Mouse (Mus musculus) inflammation-experienced regulatory T-cells, adult 6 months (primary cell): Measurements from ENCODE around the gene Styx. TPM values are rescaled to one million over a fixed set of nuclear protein-coding genes. Genes with fewer than 3 reads are reported as not detected.
"Not testable (repeated sequence)": the region's sequence is repeated elsewhere in the genome, so short reads cannot be mapped to it uniquely, and the experiment has no call there.

Experiments
- ATAC-seq: one replicate; pipeline ENCODE4 v1.8.0; 2017
- polyA plus RNA-seq, 3 experiments: library from polyadenylated mRNA; unstranded; fragments of 100-300 nt; shearing (Covaris generic); gene quantifications; one replicate each; pipeline ENCODE4 v1.2.1; 2017

The Styx gene
- polyA plus RNA-seq, 3 experiments from 2014 or later = 11.9 to 21.8 (median 19.3) TPM

DNA sequence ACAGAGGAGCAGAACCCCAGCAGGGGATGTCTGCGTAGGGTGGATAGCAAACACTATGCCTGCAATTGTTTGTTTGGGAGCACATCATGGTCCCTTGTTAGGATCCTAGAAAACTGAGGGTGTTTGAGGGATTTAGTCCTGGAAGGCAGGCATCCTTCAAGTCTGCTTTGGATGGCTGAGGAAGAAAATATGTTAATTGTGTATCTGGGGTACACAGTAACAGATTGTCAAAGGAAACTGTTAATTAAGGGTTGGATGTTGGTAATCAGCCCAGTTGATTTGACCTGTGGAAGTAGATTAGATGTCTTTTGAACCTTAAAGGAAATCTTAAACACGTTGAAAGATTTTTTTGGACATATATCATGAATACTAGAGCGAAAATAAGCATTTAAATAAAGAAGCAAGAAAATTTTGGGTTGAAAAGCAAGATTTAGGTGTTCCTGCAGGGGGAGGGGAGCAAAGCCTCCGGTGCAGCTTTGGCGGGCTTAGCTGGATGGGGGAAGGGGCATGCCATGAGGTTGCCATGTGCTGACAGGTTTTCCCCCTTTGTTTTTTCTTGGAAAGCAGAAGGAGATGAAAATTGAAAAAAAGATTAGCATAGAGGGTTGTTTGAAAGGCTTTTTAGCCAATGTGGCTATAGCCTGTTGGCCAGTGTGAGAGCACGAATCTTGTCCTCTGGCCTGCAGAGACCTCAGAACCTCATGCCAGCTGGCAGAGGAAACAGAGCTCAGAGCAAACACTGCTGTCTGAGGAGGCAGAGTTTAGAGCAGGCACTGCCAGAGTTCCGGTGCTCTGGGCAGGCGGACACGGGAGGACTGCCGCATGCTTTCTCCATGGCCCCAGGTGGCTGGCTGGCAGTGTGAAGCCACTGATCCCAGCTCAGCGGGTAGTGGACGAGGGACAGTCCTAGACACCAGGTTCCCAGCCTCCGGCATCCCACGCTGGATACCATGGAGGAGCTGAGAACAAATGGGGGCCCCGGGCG, 13.6 kb downstream of the Styx start:
- ATAC-seq = no peak

DNA sequence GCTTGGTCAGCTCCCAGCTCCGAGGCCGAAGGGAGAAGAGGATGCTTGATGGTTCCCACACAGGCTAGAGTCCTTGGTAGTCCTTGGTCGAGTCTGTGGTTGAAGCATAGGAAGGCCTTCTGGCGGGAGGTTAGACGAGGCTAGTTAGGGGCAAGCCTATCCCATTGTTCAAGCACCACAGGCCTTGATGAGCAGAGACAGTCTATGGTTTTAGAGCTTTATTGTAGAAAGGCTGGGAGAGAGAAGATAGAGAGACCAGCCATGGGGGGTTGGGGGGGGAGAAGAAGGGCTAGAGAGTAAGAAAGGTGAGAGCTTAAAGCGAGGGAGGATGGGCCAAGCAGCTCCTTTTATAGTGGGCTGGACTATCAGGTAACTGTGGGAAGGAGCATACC, 14.3 kb downstream of the Styx start:
- no peak for ATAC-seq

- ATAC-seq = no peak
Observed at GRCm38 (mm10) chr14:45378771-45379170, 27.9 kb downstream of the Styx start.

DNA sequence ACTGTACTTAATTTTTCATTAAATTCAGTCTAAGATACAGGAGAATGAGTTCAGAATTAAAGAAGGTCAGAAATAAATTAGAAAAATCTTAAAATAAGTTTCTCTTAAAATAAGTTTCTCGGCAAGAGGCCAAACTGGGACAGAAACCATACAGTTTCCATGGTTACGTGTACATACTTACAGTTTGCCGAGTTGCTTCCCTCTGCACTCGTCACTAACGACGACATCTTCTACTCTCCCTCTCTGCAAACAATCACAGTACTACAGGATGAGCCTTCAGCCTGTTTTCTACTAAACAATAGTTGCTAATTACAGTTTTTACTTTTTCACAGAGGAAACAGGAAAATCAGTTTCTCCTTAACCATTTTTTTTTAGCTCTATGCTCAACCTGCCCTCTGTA, 29.9 kb downstream of the Styx start:
- no peak for ATAC-seq

DNA sequence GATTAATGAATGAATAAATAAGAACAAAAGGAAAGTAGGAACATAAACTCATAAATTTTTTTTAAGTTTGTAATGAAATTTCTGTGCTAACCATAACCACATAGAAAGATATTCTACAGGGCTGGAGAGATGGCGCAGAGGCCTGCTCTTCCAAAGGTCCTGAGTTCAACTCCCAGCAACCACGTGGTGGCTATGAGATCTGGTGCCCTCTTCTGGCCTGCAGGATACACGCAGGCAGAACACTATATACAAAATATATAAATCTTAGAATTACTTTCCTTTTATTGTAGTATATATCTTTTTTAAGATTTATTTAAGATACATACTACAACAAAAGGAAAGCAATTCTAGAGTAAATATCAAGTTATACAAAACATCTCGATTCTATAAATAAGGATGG, 32.0 kb downstream of the Styx start:
- ATAC-seq = no peak

- no peak for ATAC-seq
Observed at GRCm38 (mm10) chr14:45385596-45385995, 34.7 kb downstream of the Styx start.

- peak; percentile 35 for ATAC-seq
Observed at GRCm38 (mm10) chr14:45387480-45387879, 36.6 kb downstream of the Styx start.

DNA sequence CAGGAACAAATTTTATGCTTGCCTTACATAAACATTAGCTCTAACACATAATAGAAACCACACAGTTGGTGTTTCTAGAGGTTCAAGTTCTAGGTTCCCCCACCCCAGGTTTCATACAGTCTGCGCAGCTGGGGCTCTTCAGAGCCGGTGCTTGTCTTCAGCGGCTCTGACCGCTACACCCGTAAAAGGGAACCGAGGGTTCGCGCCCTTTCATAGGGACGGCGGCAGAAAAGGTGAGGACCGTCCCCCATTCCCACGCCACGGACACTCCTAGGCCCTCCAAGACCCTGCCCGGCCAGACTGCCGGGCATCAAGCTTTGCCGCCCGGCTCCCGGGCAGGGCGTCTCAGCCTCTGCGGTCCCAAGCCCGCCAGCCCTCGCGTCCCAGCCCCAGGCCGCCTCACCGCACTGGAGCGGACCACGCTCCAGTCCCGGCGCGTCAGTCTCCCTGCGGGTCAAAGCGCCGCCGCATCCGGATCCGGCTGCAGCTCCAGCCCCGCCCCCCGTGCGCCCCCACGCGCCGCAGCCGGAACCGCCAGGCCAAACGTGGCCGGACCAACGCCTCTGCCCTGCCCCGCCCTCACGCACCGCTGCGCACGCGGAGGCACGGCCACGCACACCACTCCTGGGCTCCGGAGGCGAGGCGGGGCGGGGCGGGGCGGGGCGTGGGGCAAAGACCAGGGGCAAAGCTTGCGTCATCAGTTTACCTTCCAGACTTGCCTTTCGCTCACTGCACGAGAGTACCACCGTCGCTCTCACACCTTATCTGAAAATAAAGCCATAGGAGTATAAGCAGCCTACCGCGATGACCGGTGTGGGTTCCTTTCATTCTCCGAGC, 37.7 kb downstream of the Styx start:
- ATAC-seq = peak; percentile 58

DNA sequence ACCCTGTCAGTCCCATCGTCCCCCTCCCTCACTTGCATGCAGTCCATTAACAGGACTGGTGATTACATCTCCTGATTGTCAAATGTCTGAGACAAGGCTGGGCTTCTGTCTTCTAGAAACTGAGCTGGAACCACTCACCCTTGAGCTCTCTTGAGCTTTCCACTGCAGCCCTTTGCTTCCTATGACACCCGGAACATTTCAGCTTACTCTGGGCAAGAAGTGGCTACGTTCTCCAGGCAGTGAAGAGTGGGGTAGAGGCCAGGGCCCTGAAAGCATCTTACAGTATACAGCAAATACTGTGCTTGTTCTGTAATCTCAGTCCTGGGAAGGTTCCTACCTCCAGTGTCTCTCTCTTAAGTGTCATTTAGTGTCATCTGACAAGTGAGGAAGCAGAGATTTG, 38.3 kb downstream of the Styx start:
- ATAC-seq = peak; percentile 36

GRCm38 (mm10) chr14:45399836-45400235, 48.9 kb downstream of the Styx start:
- ATAC-seq = no peak

DNA sequence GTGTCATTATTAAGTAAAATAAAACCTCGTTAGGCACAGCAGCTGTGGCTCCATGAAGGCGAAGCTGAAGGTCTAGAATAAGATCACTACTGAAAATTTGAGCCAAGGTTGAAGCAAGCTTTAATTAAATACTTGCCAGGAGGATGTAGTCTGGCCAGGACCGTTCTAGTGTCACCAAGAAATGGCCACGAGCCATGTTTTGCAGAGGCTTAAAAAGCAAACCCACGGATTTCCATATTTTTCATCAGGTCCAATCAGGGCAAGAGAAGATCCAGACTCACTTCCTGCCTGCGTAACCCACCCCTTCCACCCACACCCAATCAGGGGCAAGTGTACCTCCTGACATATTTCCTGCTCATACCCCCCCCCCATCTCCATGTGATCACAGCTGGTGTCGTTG, 52.8 kb downstream of the Styx start:
- ATAC-seq = no peak

DNA sequence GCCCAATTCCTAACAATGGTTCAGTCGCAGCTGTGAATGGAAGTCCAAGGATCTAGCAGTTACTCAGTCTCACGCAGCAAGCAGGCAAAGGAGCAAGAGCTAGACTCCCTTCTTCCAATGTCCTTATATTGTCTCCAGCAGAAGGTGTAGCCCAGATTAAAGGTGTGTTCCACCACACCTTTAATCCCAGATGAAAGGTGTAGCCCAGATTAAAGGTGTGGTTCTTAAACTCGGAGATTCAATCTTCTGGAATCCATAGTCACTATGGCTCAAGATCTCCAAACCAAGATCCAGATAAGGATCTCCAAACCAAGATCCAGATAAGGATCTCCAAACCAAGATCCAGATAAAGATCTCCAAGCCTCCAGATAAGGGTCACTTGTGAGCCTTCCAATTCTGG, 53.9 kb downstream of the Styx start, which contains the start of gene Gnpnat1:
Gene Gnpnat1 (minus strand): TSS at position 101 of the 400 bp plus-strand sequence.
- not testable (repeated sequence) for ATAC-seq

DNA sequence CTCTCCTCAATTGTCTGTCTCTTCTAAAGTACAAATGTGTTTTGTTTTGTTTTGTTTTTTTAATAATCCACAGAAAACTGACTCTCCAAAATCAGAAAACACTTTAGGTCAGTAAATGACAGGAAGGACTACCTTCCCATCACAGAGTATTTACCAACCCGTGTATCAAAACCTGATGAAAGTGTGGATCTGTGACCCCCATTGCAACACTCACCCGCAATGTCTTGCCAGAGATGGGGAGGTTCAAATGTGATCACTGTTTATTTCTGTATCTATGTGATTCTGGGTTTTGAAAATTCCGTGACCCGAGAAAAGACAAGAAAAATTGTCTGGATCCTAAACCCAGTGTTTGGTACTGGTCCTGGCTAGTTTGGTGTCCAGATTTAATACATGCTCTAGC, 65.4 kb downstream of the Styx start:
- no peak for ATAC-seq

- no peak for ATAC-seq
Observed at GRCm38 (mm10) chr14:45418553-45418952, 67.7 kb downstream of the Styx start.

GRCm38 (mm10) chr14:45419323-45419722, 68.4 kb downstream of the Styx start:
- no peak for ATAC-seq

DNA sequence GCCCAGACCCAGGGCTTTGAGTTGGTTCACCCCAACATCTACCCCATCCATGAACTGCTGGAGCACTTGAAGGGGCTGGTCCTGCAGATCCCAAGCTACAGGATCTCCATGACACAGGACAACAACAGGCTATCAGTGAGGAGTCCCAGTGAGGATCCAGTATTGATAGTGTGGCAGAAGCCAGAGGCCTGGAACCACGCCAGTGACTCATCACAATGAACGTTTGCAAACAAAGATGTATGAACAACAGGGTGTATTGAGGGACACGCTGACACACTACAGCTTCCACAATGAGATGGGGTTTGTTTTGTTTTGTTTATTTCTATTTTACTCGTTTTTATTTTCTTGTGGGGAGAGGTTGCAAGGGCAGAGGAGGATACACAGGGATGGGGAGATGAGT, 71.5 kb downstream of the Styx start:
- no peak for ATAC-seq

GRCm38 (mm10) chr14:45423220-45423619, 72.3 kb downstream of the Styx start:
- ATAC-seq = no peak

DNA sequence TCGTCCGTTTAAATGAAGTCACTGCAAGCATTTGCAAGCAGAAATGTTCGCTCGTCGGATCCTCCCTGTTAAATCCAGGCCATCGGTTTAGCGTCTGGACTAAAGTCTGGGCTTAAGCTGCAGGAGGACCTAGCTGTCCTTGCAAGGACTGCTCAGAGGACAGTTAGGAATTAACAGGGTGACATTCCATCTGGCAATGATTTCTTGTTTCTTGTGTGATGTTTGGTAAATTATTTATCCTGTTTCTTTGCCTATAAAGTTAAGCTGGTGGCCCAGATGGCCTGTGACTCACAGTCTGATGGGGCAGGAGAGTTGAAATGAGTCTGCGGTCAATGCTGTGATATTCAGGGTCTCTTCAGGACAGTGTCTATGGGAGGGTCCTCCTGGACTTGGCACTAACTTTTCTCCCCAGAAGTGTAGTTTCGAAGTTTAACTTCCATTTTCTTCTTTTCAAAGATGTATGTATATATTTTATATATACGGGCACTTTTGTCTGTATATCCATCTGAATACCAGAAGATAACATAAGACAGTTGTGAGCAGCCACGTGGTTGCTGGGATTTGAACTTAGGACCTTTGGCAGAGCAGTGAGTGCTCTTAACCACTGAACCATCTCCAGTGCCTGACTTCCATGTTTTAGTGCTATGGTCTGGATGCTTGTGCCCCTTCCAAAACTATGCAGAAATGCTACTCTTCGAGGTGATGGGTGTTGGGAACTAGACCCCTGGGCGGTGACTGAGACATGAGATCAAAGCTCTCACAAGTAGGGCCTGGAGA, 79.4 kb downstream of the Styx start:
- ATAC-seq = no peak

GRCm38 (mm10) chr14:45432003-45432402, 81.1 kb downstream of the Styx start:
- ATAC-seq = no peak

GRCm38 (mm10) chr14:45434220-45434619, 83.3 kb downstream of the Styx start:
- no peak for ATAC-seq

- ATAC-seq = no peak
Observed at GRCm38 (mm10) chr14:45438250-45438930, 87.5 kb downstream of the Styx start.

DNA sequence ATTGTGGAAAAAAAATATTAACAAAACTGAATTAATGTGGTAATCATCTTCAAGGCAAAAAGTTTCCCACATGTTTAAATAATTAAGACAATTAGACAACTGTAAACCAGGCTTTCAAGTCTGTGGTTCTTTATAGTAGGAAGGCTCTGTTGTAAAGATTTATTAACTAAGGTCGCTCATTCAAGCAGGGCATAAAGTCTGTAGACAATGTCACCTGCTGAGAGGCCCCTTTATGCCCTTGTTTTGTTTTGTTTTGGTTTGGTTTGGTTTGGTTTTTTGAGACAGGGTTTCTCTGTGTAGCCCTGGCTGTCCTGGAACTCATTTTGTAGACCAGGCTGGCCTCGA, 88.0 kb downstream of the Styx start:
- no peak for ATAC-seq
